Mouse (Mus musculus) heart, postnatal 0 days (tissue): ENCODE results near the gene Mpig6b. TPM values are rescaled to one million over a fixed set of nuclear protein-coding genes. Genes with fewer than 3 reads are reported as not detected.

ENCODE experiments used
- ATAC-seq: fragments of 200-750 bp; cut with Nextera tagmentation; 2 replicates; pipeline ENCODE4 v1.8.0; 2017; ENCODE audit warnings: low read depth, moderate number of reproducible peaks, moderate library complexity; ENCODE audit not compliant: insufficient read depth
- DNase-seq: peaks from one replicate; pipeline ENCODE4 v3.0.0-alpha.2; 2016; ENCODE audit warnings: low spot score
- H3K27ac ChIP-seq: fragments of 300-500 bp; sonication (generic); 2 replicates; pipeline ENCODE4 v1.5.1; 2014; ENCODE audit warnings: low read depth, mild to moderate bottlenecking
- H3K27me3 ChIP-seq: fragments of 300-500 bp; sonication (generic); 2 replicates; pipeline ENCODE4 v1.6.1; 2014; ENCODE audit warnings: low read length, mixed read lengths; ENCODE audit not compliant: control insufficient read depth, insufficient read depth
- H3K36me3 ChIP-seq: fragments of 300-500 bp; sonication (generic); replicated peaks from 2 replicates; pipeline ENCODE4 v1.6.1; 2014; ENCODE audit warnings: low read length, mixed read lengths; ENCODE audit not compliant: control insufficient read depth, insufficient read depth
- H3K4me1 ChIP-seq: fragments of 300-500 bp; sonication (generic); 2 replicates; pipeline ENCODE4 v1.6.1; 2014; ENCODE audit warnings: antibody characterized with exemption; ENCODE audit not compliant: control insufficient read depth, insufficient read depth
- H3K4me2 ChIP-seq: fragments of 300-500 bp; sonication (generic); 2 replicates; pipeline ENCODE4 v1.6.1; 2014; ENCODE audit warnings: low read depth, mild to moderate bottlenecking, low read length, moderate library complexity
- H3K4me3 ChIP-seq: fragments of 300-500 bp; sonication (generic); 2 replicates; pipeline ENCODE4 v1.5.1; 2014; ENCODE audit warnings: low read depth, low read length
- H3K9ac ChIP-seq: fragments of 300-500 bp; sonication (generic); replicated peaks from 2 replicates; pipeline ENCODE4 v1.6.1; 2014; ENCODE audit warnings: low read depth, low read length, mixed read lengths
- H3K9me3 ChIP-seq: fragments of 300-500 bp; sonication (generic); replicated peaks from 2 replicates; pipeline ENCODE4 v1.6.1; 2016; ENCODE audit warnings: low read length; ENCODE audit not compliant: control insufficient read depth
- CTCF ChIP-seq: IDR thresholded peaks from 2 replicates; pipeline ENCODE4 v1.5.1; 2016; ENCODE audit warnings: antibody characterized with exemption, control low read depth, low read depth
- EP300 ChIP-seq: IDR thresholded peaks from 2 replicates; pipeline ENCODE4 v1.6.1; 2016; ENCODE audit warnings: antibody characterized with exemption, low read depth
- WGBS: fragments of 180-500 bp; shearing (Covaris S2); extraction: QIAGEN DNeasy Blood & Tissue Kit; methylation state at CpG from one replicate; pipeline ENCODE4 v1.1.7; 2014; 5-methylcytosine and 5-hydroxymethylcytosine counted together
- polyA plus RNA-seq: library from polyadenylated mRNA; unstranded; fragments of >200 nt; fragmentation: Nextera tagmentation; extraction: Ambion mirVana; gene quantifications from 2 replicates; pipeline ENCODE4 v1.2.1, GENCODE M21; 2015
- total RNA-seq: library from RNA; depleted of rRNA; stranded (reverse); fragments of >200 nt; gene quantifications from 2 replicates; pipeline ENCODE4 v1.2.3, GENCODE M21; 2014; ENCODE audit warnings: low replicate concordance

Mpig6b gene
- total and polyA plus RNA-seq, 2 experiments from 2014 or later = 0.15 TPM; not detected in 1

GRCm38 (mm10) chr17:35090166-35090932 lies 24.4 kb upstream of the Mpig6b start:
- Histone ChIP-seq H3K9ac (peak overlapping the region; percentile 86), H3K27ac (peak overlapping the region; percentile 96; the same call in 1 of the 2 replicates)
- no peak for TF ChIP-seq CTCF
- TF ChIP-seq EP300 = no peak

GRCm38 (mm10) chr17:35088825-35089644 lies 23.1 kb upstream of the Mpig6b start, which contains the start of gene Abhd16a:
TSS of gene Abhd16a (plus strand) at chr17:35089263.
- Histone ChIP-seq H3K27me3 (no peaks in the 10 kb centered on the region), H3K27ac (peak within 1 kb of the TSS; percentile 96), H3K4me2 (peak within 1 kb of the TSS; percentile 72), H3K9ac (peak within 1 kb of the TSS; percentile 86), H3K4me3 (peak within 1 kb of the TSS; percentile 63), H3K9me3 (no peaks in the 10 kb centered on the region), H3K4me1 (peaks cover 5% of the 10 kb centered on the region; the same call in 1 of the 2 replicates), H3K36me3 (peaks cover 17% of the 10 kb centered on the region)
- DNase-seq (peak; percentile 95), ATAC-seq (peak; percentile 99)
- WGBS = 3% methylated on average over 51 of the region's 67 CpGs
- TF ChIP-seq CTCF (no peak), EP300 (peak; percentile 80; the same call in 1 of the 2 replicates)

More at GRCm38 (mm10) chr17:35090166-35090932, 24.4 kb upstream of the Mpig6b start:
- H3K36me3 ChIP-seq = peaks cover 30% of the 10 kb centered on the region
- DNase-seq = no peak
- no peaks in the 10 kb centered on the region for H3K27me3 ChIP-seq
- peaks cover 5% of the 10 kb centered on the region; the same call in 1 of the 2 replicates for H3K4me1 ChIP-seq
- peak overlapping the region; percentile 63 for H3K4me3 ChIP-seq
- peak overlapping the region; percentile 72 for H3K4me2 ChIP-seq
- ATAC-seq = no peak
- 48% methylated on average over 8 of the region's 8 CpGs for WGBS
- H3K9me3 ChIP-seq = no peaks in the 10 kb centered on the region

GRCm38 (mm10) chr17:35088151-35088550 lies 22.2 kb upstream of the Mpig6b start:
- no peak for TF ChIP-seq EP300
- TF ChIP-seq CTCF = peak; percentile 37
- DNase-seq = no peak
- H3K9ac ChIP-seq = no peak overlapping the region
- H3K4me3 ChIP-seq = no peak overlapping the region
- no peak overlapping the region for H3K27ac ChIP-seq
- 30% methylated on average over 2 of the region's 2 CpGs for WGBS
- no peaks in the 10 kb centered on the region for H3K27me3 ChIP-seq
- no peak overlapping the region for H3K4me2 ChIP-seq
- no peak for ATAC-seq
- no peaks in the 10 kb centered on the region for H3K9me3 ChIP-seq
- peaks cover 14% of the 10 kb centered on the region for H3K36me3 ChIP-seq
- H3K4me1 ChIP-seq = peaks cover 5% of the 10 kb centered on the region; the same call in 1 of the 2 replicates

- WGBS = 45% methylated on average over 7 of the region's 7 CpGs
- H3K4me2 ChIP-seq = no peak within 1 kb of the TSS
- no peak within 1 kb of the TSS for H3K27ac ChIP-seq
- H3K4me1 ChIP-seq = peaks cover 5% of the 10 kb centered on the region; the same call in 1 of the 2 replicates
- H3K9me3 ChIP-seq = no peaks in the 10 kb centered on the region
- H3K4me3 ChIP-seq = no peak within 1 kb of the TSS
- ATAC-seq (no peak), DNase-seq (no peak)
- TF ChIP-seq EP300 = no peak
- no peak for TF ChIP-seq CTCF
- no peaks in the 10 kb centered on the region for H3K27me3 ChIP-seq
- no peaks in the 10 kb centered on the region for H3K36me3 ChIP-seq
- H3K9ac ChIP-seq = no peak within 1 kb of the TSS
Observed at GRCm38 (mm10) chr17:35085208-35085865, 19.4 kb upstream of the Mpig6b start, which contains the start of gene Ly6g6f. TSS of gene Ly6g6f (minus strand) at chr17:35085610.

- H3K4me2 ChIP-seq = no peak overlapping the region
- no peak overlapping the region for H3K27ac ChIP-seq
- WGBS = 47% methylated on average over 3 of the region's 3 CpGs
- no peak overlapping the region for H3K4me3 ChIP-seq
- no peak overlapping the region for H3K9ac ChIP-seq
- TF ChIP-seq EP300 (no peak), CTCF (no peak)
- no peak for ATAC-seq
- no peak for DNase-seq
- 0 out of 2 replicates have a peak, but pooled peaks cover 5% of the 10 kb centered on the region for H3K4me1 ChIP-seq
- no peaks in the 10 kb centered on the region for H3K36me3 ChIP-seq
- no peaks in the 10 kb centered on the region for H3K27me3 ChIP-seq
- H3K9me3 ChIP-seq = no peaks in the 10 kb centered on the region
Observed at GRCm38 (mm10) chr17:35083929-35084497, 18.0 kb upstream of the Mpig6b start.
